Mouse (Mus musculus) lung, embryonic 16.5 days (tissue): ENCODE results near the gene Lmtk3. TPM values are rescaled to one million over a fixed set of nuclear protein-coding genes. Genes with fewer than 3 reads are reported as not detected.
A peak's percentile ranks its signal among the peaks of the same experiment; 100 is the strongest.

Experiments used
- ATAC-seq: fragments of 200-750 bp; cut with Nextera tagmentation; 2 replicates; pipeline ENCODE4 v1.8.0; 2017; ENCODE audit warnings: low read depth, mild to moderate bottlenecking, moderate library complexity
- H3K27ac ChIP-seq: fragments of 300-500 bp; sonication (generic); 2 replicates; pipeline ENCODE4 v1.5.1; 2014; ENCODE audit warnings: mild to moderate bottlenecking, control low read depth, low read length
- H3K27me3 ChIP-seq: fragments of 300-500 bp; sonication (generic); 2 replicates; pipeline ENCODE4 v1.6.1; 2014; ENCODE audit warnings: low read depth, low read length, mixed read lengths; ENCODE audit not compliant: control insufficient read depth, insufficient read depth
- H3K36me3 ChIP-seq: fragments of 300-500 bp; sonication (generic); 2 replicates; pipeline ENCODE4 v1.6.1; 2014; ENCODE audit warnings: low read length; ENCODE audit not compliant: control insufficient read depth, insufficient read depth
- H3K4me1 ChIP-seq: fragments of 300-500 bp; sonication (generic); replicated peaks from 2 replicates; pipeline ENCODE4 v1.6.1; 2014; ENCODE audit warnings: low read length, mixed read lengths; ENCODE audit not compliant: control insufficient read depth, insufficient read depth
- H3K4me2 ChIP-seq: fragments of 300-500 bp; sonication (generic); 2 replicates; pipeline ENCODE4 v1.6.1; 2014; ENCODE audit warnings: low read depth, low read length, control low read depth
- H3K4me3 ChIP-seq: fragments of 300-500 bp; sonication (generic); 2 replicates; pipeline ENCODE4 v1.5.1; 2014; ENCODE audit warnings: mild to moderate bottlenecking, low read length, control low read depth
- H3K9ac ChIP-seq: fragments of 300-500 bp; sonication (generic); 2 replicates; pipeline ENCODE4 v1.6.1; 2014; ENCODE audit warnings: low read length, control low read depth
- H3K9me3 ChIP-seq: fragments of 300-500 bp; sonication (generic); 2 replicates; pipeline ENCODE4 v1.6.1; 2016; ENCODE audit warnings: low read length; ENCODE audit not compliant: control insufficient read depth
- WGBS: fragments of 180-500 bp; shearing (Covaris S2); extraction: QIAGEN DNeasy Blood & Tissue Kit; methylation state at CpG from one replicate; pipeline ENCODE4 v1.1.7; 2014; 5-methylcytosine and 5-hydroxymethylcytosine counted together
- polyA plus RNA-seq: library from polyadenylated mRNA; unstranded; fragments of >200 nt; fragmentation: Nextera tagmentation; extraction: Ambion mirVana; gene quantifications from 2 replicates; pipeline ENCODE4 v1.2.1, GENCODE M21; 2015

Gene Lmtk3
- polyA plus RNA-seq, 1 experiment from 2014 or later, result 0.72 TPM

DNA sequence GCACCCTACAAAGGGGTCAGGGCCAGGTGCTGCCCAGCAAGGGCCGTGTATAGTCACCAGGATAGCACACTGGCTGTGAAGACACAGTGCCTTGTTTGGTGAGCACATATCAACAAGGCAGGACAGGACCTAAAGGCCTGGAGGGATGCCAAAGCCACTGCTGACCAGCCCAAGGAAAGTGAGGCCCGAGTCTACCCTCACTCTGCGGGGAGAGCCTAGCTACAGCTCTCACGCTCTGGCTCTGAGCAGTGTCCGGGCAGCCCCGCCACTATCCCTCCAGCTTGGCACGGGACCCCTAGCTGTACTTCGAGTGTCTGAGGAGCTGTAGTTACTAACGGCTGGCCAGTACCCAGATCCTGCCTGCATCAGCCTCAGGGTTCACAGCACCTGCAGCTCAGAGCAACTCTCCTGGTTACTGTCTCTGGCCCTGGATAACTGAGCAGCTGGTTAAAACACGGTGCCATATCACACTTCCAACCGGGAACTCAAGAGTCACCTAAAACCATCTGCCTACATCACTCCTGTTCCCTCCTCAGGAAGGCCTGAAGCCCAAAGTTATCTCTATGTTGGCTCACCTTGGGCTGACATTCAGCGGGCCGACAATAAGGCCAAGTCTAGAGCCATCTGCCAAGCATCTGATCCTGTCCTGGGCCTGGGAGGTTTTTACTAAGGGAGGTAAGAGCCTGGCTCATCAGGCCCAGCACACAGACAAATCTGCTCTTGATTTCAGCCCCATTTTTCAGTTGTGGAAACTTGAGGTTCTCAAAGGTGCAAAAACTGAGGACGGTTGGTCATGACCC is 25.9 kb downstream of the Lmtk3 start:
- Histone ChIP-seq H3K4me1 (peaks cover 9% of the 10 kb centered on the region), H3K4me3 (no peak overlapping the region), H3K27ac (no peak overlapping the region), H3K27me3 (no peaks in the 10 kb centered on the region), H3K9me3 (no peaks in the 10 kb centered on the region), H3K36me3 (peaks cover 56% of the 10 kb centered on the region), H3K4me2 (no peak overlapping the region), H3K9ac (no peak overlapping the region)
- ATAC-seq, result no peak
- WGBS, result 75% methylated on average over 14 of the region's 14 CpGs

DNA sequence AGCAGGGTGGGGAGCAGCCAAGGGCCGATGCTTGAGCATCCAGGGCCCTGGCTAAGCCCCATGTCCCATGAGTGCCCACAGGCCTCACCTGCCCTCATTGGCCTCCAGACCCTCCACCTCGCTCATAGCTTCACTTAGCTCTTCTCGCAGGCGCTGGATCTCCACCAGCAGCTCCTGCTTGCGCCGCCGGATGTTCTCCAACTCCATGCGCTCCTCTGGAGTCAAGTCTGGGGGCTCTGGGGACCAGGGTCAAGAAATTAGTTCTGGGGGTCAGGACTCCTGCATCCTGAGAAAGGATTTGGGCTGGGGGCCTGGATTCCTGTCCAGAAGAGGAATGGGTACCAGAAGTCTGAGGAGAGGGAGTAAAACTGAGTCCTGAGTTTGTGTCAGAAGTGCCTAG is 29.4 kb downstream of the Lmtk3 start:
- Histone ChIP-seq H3K9ac (peak overlapping the region; percentile 100), H3K27ac (no peak overlapping the region), H3K4me3 (peak overlapping the region; percentile 98), H3K4me1 (peaks cover 15% of the 10 kb centered on the region), H3K36me3 (peaks cover 43% of the 10 kb centered on the region), H3K4me2 (peak overlapping the region; percentile 72), H3K9me3 (no peaks in the 10 kb centered on the region), H3K27me3 (no peaks in the 10 kb centered on the region)
- WGBS, result 71% methylated on average over 8 of the region's 8 CpGs
- ATAC-seq, result no peak

DNA sequence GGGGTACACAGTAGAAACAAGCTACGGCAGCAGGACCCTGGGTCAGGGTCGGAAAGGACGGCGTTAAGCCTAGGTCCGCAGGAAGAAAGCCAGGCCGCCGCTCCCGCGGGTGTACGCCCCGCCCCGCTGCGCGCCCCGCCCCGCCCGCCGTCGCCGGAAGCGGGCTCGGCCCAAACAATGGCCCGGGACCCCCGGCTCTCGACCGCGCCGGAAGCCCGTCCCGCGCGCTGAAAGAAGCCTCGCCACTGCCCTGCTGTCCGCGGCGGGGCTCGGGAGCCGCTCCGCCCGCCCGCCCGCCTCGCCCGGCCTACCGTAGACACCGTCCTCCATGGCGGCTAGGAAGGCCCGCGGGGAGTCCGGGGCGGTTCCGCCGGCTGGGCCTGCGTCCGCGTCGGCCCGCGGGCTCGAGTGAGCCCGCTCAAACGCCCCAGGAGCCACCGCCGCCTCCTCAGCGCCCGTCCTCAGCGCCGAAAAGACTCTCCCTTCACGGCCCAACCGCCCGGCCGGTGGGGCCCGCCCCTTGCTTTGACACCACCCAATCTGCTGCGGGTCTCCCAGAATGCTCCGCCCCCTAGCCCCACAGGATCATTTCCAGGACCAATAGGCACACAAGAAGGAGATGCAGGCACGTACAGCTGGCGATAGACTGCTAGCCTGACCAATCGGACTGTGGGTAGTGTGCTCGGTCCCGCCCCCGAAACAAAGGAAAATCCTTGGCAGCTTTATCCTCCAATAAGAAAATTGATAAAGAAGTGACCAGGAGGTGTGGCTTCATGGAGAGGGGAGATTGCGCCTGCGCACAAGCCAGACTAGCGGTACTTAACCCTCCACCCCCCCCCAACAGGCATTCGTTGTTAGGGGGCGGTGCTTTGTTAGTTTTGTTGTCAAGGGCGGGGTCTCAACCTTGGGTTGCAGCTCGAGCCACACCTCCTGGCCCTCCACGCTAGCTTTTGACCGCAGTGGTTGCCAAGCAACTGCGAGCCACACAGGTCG is 30.5 kb downstream of the Lmtk3 start, which contains the start of gene Cyth2:
Gene Cyth2, minus strand, starts transcription at position 795 of the 993 bp plus-strand sequence.
- Histone ChIP-seq H3K27me3 (no peaks in the 10 kb centered on the region), H3K4me1 (peaks cover 15% of the 10 kb centered on the region), H3K9ac (peak within 1 kb of the TSS; percentile 100), H3K4me3 (peak within 1 kb of the TSS; percentile 98), H3K4me2 (peak within 1 kb of the TSS; percentile 72), H3K27ac (peak within 1 kb of the TSS; percentile 100), H3K9me3 (no peaks in the 10 kb centered on the region), H3K36me3 (peaks cover 33% of the 10 kb centered on the region)
- peak; percentile 99 for ATAC-seq
- under 1% methylated on average over 86 of the region's 92 CpGs for WGBS

- Histone ChIP-seq H3K9ac (no peak overlapping the region), H3K4me1 (peaks cover 15% of the 10 kb centered on the region), H3K4me2 (peak overlapping the region; percentile 58), H3K4me3 (peak overlapping the region; percentile 42), H3K36me3 (peaks cover 26% of the 10 kb centered on the region), H3K9me3 (no peaks in the 10 kb centered on the region), H3K27ac (peak overlapping the region; percentile 17; the same call in 1 of the 2 replicates), H3K27me3 (no peaks in the 10 kb centered on the region)
- 8% methylated on average over 5 of the region's 5 CpGs for WGBS
- no peak for ATAC-seq
Measured at GRCm38 (mm10) chr7:45814841-45815240, 31.3 kb downstream of the Lmtk3 start.

DNA sequence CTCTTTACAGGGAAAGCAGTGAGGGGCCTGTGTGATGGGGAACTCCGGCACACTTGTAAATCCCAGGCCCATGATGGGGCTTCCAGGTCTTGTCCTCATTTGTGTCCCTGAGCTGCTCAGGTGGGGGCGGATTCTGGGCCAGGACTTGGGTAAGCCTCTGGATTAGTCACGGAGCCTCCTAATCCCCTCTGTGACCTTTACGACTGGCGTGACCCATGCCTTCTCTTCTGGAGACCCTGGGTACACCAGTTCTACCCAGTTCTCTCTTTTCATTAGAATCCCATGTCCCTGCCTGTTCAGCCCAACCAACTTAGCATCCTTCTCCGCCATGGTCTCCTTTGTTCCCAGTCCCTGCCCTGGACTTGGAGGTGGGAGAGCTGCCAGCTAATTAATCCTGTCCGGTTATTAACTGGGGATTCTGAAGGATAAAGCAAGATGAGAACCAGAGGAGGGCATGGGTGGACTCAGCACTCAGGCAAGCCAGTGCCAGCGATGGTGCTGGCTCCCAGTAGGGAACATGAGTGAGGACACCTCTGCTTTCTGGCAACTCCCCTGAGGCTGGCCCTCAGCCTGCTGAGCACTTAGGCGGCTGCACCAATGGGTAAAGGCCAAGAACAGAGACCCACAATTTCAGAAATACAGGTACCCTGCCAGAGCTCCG is 31.9 kb downstream of the Lmtk3 start:
- no peak overlapping the region; the same call in 1 of the 2 replicates for H3K4me3 ChIP-seq
- H3K27me3 ChIP-seq, result no peaks in the 10 kb centered on the region
- ATAC-seq, result no peak
- H3K9me3 ChIP-seq, result no peaks in the 10 kb centered on the region
- peaks cover 20% of the 10 kb centered on the region for H3K36me3 ChIP-seq
- no peak overlapping the region for H3K27ac ChIP-seq
- WGBS, result 67% methylated on average over 10 of the region's 10 CpGs
- no peak overlapping the region for H3K9ac ChIP-seq
- peak overlapping the region; percentile 58 for H3K4me2 ChIP-seq
- peaks cover 15% of the 10 kb centered on the region for H3K4me1 ChIP-seq

- Histone ChIP-seq H3K4me1 (peaks cover 15% of the 10 kb centered on the region), H3K27me3 (no peaks in the 10 kb centered on the region), H3K27ac (no peak overlapping the region), H3K36me3 (peaks cover 15% of the 10 kb centered on the region), H3K4me2 (no peak overlapping the region), H3K9ac (no peak overlapping the region), H3K4me3 (no peak overlapping the region), H3K9me3 (no peaks in the 10 kb centered on the region)
- no peak for ATAC-seq
- WGBS, result 61% methylated on average over 2 of the region's 2 CpGs
Measured at GRCm38 (mm10) chr7:45815984-45816351, 32.4 kb downstream of the Lmtk3 start.

DNA sequence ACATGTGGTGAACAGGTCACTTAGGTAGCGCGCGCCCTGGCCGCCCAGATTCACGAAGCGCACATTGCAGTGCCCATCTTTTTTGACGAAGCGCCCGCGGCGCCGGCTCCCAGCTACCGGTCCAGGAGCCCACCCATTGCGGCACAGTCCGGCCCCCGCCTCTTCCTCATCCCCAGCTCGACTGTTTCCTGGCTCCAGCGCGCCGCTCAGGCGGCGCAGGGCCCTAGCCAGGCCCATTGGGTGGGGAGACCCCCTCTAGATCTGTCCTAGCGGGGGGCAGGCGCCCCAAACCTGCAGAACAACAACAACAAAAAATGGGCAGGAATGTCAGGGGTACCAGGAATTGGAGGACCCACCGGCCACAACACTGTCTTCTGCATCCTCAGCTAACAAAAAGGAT is 36.3 kb downstream of the Lmtk3 start:
- Histone ChIP-seq H3K9ac (no peak overlapping the region), H3K27ac (no peak overlapping the region), H3K27me3 (no peaks in the 10 kb centered on the region), H3K36me3 (no peaks in the 10 kb centered on the region; the same call in none of the 2 replicates), H3K4me2 (peak overlapping the region; percentile 38), H3K4me3 (peak overlapping the region; percentile 21; the same call in 1 of the 2 replicates), H3K4me1 (peaks cover 4% of the 10 kb centered on the region), H3K9me3 (no peaks in the 10 kb centered on the region)
- ATAC-seq, result no peak
- 11% methylated on average over 25 of the region's 25 CpGs for WGBS

DNA sequence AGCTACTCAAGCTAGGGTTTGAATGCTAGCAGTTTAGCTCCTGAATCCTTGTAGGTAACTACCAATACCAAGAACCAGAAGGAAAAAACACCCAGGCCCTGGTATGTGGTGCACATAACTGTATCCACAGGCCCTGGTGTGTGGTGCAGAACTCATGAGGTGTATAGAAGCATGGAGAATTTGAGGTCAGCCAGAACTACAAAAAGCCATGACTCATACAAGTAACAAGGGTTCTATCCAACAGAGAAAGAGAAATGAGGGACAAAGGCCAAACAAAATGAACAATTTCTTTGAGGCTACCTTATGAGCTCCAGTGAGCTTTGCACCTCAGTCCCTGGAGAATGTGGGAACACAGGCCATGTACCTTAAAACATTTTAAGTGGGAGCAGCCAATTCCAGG is 37.4 kb downstream of the Lmtk3 start:
- Histone ChIP-seq H3K27me3 (no peaks in the 10 kb centered on the region), H3K27ac (no peak overlapping the region), H3K36me3 (peaks cover 9% of the 10 kb centered on the region), H3K4me3 (no peak overlapping the region), H3K4me2 (no peak overlapping the region), H3K9ac (no peak overlapping the region), H3K4me1 (no peaks in the 10 kb centered on the region), H3K9me3 (no peaks in the 10 kb centered on the region)
- ATAC-seq, result no peak
